Mouse (Mus musculus): ENCODE measurements around the gene Gna14.

Gna14 gene

GRCm38 (mm10) chr19:16585379-16585778, 149.8 kb downstream of the Gna14 start:
- in situ Hi-C loops (cut with MboI, MseI): no loop called here

GRCm38 (mm10) chr19:16593256-16593974, 157.9 kb downstream of the Gna14 start:
- in situ Hi-C loops (cut with MboI, MseI): loop anchor here (10.0 kb wide), 1 partner anchor 229 kb away; no protein-coding TSS in a partner anchor

- in situ Hi-C loops (cut with MboI, MseI): loop anchor here (10.0 kb wide), 1 partner anchor 229 kb away; no protein-coding TSS in a partner anchor
These were observed 158.4 kb downstream of the Gna14 start for GRCm38 (mm10) chr19:16593975-16594317.

- in situ Hi-C loops (cut with MboI, MseI): loop anchor here (5.0 to 10.0 kb wide), 2 partner anchors 35 to 232 kb away; no protein-coding TSS in a partner anchor
These were observed 161.7 kb downstream of the Gna14 start for GRCm38 (mm10) chr19:16597216-16597615.

GRCm38 (mm10) chr19:16598653-16599297, 163.2 kb downstream of the Gna14 start:
- in situ Hi-C loops (cut with MboI, MseI): loop anchor here (5.0 to 10.0 kb wide), 2 partner anchors 36 to 234 kb away; no protein-coding TSS in a partner anchor

- in situ Hi-C loops (cut with MboI, MseI): loop anchor here (5.0 to 10.0 kb wide), 2 partner anchors 37 to 235 kb away; no protein-coding TSS in a partner anchor
These were observed 163.9 kb downstream of the Gna14 start for GRCm38 (mm10) chr19:16599298-16599970.

GRCm38 (mm10) chr19:16602026-16602425, 166.5 kb downstream of the Gna14 start:
- in situ Hi-C loops (cut with MboI, MseI): no loop called here

GRCm38 (mm10) chr19:16607634-16608033, 172.1 kb downstream of the Gna14 start:
- in situ Hi-C loops (cut with MboI, MseI): no loop called here

- in situ Hi-C loops (cut with MboI, MseI): no loop called here
These were observed 187.6 kb downstream of the Gna14 start for GRCm38 (mm10) chr19:16623154-16623553.

GRCm38 (mm10) chr19:16624994-16625393, 189.4 kb downstream of the Gna14 start:
- in situ Hi-C loops (cut with MboI, MseI): no loop called here

GRCm38 (mm10) chr19:16625610-16626395, 190.2 kb downstream of the Gna14 start:
- in situ Hi-C loops (cut with MboI, MseI): no loop called here

Measured in T-helper 1 cell (primary cell).